Mouse (Mus musculus) kidney, postnatal 0 days (tissue): ENCODE results near the gene Rai1. TPM values are rescaled to one million over a fixed set of nuclear protein-coding genes. Genes with fewer than 3 reads are reported as not detected.

Experiments
- ATAC-seq: fragments of 200-750 bp; cut with Nextera tagmentation; replicated peaks from 2 replicates; pipeline ENCODE4 v1.8.0; 2017; ENCODE audit warnings: low read depth, moderate number of reproducible peaks, moderate TSS enrichment, moderate library complexity; ENCODE audit not compliant: low FRiP score
- DNase-seq: peaks from one replicate; pipeline ENCODE4 v3.0.0-alpha.2; 2016; ENCODE audit warnings: low spot score
- H3K27ac ChIP-seq: fragments of 300-500 bp; sonication (generic); 2 replicates; pipeline ENCODE4 v1.5.1; 2014; ENCODE audit warnings: mild to moderate bottlenecking
- H3K27me3 ChIP-seq: fragments of 300-500 bp; sonication (generic); 2 replicates; pipeline ENCODE4 v1.6.1; 2014; ENCODE audit warnings: low read length, mixed read lengths; ENCODE audit not compliant: insufficient read depth
- H3K36me3 ChIP-seq: fragments of 300-500 bp; sonication (generic); 2 replicates; pipeline ENCODE4 v1.6.1; 2014; ENCODE audit warnings: low read length, mixed read lengths; ENCODE audit not compliant: insufficient read depth
- H3K4me1 ChIP-seq: fragments of 300-500 bp; sonication (generic); replicated peaks from 2 replicates; pipeline ENCODE4 v1.6.1; 2014; ENCODE audit warnings: antibody characterized with exemption, low read length, mixed read lengths; ENCODE audit not compliant: insufficient read depth
- H3K4me2 ChIP-seq: fragments of 300-500 bp; sonication (generic); 2 replicates; pipeline ENCODE4 v1.6.1; 2014; ENCODE audit warnings: mild to moderate bottlenecking, low read length, moderate library complexity, mixed read lengths
- H3K4me3 ChIP-seq: fragments of 300-500 bp; sonication (generic); replicated peaks from 2 replicates; pipeline ENCODE4 v1.5.1; 2014; ENCODE audit warnings: low read depth, low read length
- H3K9ac ChIP-seq: fragments of 300-500 bp; sonication (generic); 2 replicates; pipeline ENCODE4 v1.6.1; 2014; ENCODE audit warnings: low read depth, low read length
- H3K9me3 ChIP-seq: fragments of 300-500 bp; sonication (generic); replicated peaks from 2 replicates; pipeline ENCODE4 v1.6.1; 2016; ENCODE audit warnings: low read length, inconsistent platforms, mixed read lengths
- CTCF ChIP-seq: IDR thresholded peaks from 2 replicates; pipeline ENCODE4 v1.5.1; 2016; ENCODE audit warnings: antibody characterized with exemption, low read depth, mild to moderate bottlenecking, moderate library complexity
- WGBS: fragments of 180-500 bp; shearing (Covaris S2); extraction: QIAGEN DNeasy Blood & Tissue Kit; methylation state at CpG from one replicate; pipeline ENCODE4 v1.1.7; 2014; 5-methylcytosine and 5-hydroxymethylcytosine counted together
- polyA plus RNA-seq: library from polyadenylated mRNA; unstranded; fragments of >200 nt; fragmentation: Nextera tagmentation; extraction: Ambion mirVana; gene quantifications from 2 replicates; pipeline ENCODE4 v1.2.1, GENCODE M21; 2015

Rai1 gene
- polyA plus RNA-seq, 1 experiment from 2014 or later = 15.2 TPM

- Histone ChIP-seq H3K9ac (no peak overlapping the region), H3K4me1 (no peaks in the 10 kb centered on the region), H3K36me3 (no peaks in the 10 kb centered on the region), H3K4me2 (no peak overlapping the region), H3K9me3 (no peaks in the 10 kb centered on the region), H3K4me3 (no peak overlapping the region), H3K27ac (no peak overlapping the region), H3K27me3 (no peaks in the 10 kb centered on the region)
- DNase-seq (no peak), ATAC-seq (no peak)
- TF ChIP-seq CTCF = no peak
- 47% methylated on average over 1 of the region's 1 CpGs for WGBS
These were observed 39.5 kb upstream of the Rai1 start for GRCm38 (mm10) chr11:60065267-60065666.

GRCm38 (mm10) chr11:60067646-60068045, 37.2 kb upstream of the Rai1 start:
- H3K9ac ChIP-seq = no peak overlapping the region
- H3K4me2 ChIP-seq = no peak overlapping the region
- no peaks in the 10 kb centered on the region for H3K4me1 ChIP-seq
- H3K36me3 ChIP-seq = no peaks in the 10 kb centered on the region
- H3K27ac ChIP-seq = no peak overlapping the region
- no peak overlapping the region for H3K4me3 ChIP-seq
- ATAC-seq (no peak), DNase-seq (no peak)
- H3K27me3 ChIP-seq = no peaks in the 10 kb centered on the region
- H3K9me3 ChIP-seq = no peaks in the 10 kb centered on the region
- 91% methylated on average over 4 of the region's 4 CpGs for WGBS
- TF ChIP-seq CTCF = no peak

DNA sequence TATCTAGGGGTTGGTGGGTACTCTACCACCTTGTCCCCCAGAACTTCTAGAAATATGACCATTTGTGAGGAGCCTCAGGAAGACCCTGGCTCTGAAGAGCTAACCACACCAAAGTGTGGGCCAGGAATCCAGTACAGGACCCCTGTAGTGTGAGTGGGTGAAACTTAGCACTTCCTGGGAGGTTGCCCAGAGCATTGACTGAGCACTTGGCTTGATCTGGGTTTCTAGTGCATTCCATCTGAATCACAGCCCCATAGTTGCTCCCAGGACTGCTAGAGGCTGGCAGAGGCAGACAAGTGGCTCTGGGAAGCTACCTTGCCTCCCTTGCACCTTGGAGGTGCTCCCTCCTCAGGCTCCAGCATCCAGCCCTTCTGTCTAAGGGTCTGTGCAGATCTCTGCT, 36.2 kb upstream of the Rai1 start:
- H3K27me3 ChIP-seq = no peaks in the 10 kb centered on the region
- ATAC-seq = no peak
- no peak for DNase-seq
- no peaks in the 10 kb centered on the region for H3K9me3 ChIP-seq
- no peak overlapping the region for H3K9ac ChIP-seq
- no peak overlapping the region for H3K4me2 ChIP-seq
- no peak for TF ChIP-seq CTCF
- no peaks in the 10 kb centered on the region for H3K4me1 ChIP-seq
- no peak overlapping the region for H3K27ac ChIP-seq
- no peaks in the 10 kb centered on the region for H3K36me3 ChIP-seq
- no peak overlapping the region for H3K4me3 ChIP-seq

DNA sequence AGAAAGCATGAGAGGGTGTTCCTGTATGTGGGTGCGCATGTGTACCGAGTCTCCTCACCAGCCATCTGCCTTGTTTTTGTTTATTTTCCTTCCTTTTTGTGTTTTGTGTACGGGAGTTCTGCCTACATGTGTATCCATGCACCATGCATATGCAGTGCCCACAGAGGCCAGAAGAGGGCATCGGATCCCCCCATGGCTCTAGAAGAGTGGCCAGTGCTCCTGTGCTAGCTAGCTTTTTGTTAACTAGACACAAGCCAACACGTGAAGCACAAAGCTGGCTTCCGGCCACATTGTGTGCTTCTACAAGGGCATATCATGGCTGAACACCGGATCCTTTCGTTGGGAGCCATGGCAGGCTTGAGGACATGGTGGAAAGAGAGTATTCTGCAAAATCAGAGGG, 34.2 kb upstream of the Rai1 start:
- DNase-seq (peak; percentile 64), ATAC-seq (no peak)
- no peaks in the 10 kb centered on the region for H3K9me3 ChIP-seq
- no peak overlapping the region for H3K4me2 ChIP-seq
- H3K4me3 ChIP-seq = no peak overlapping the region
- H3K9ac ChIP-seq = no peak overlapping the region
- no peaks in the 10 kb centered on the region for H3K36me3 ChIP-seq
- H3K27ac ChIP-seq = no peak overlapping the region
- H3K27me3 ChIP-seq = no peaks in the 10 kb centered on the region
- H3K4me1 ChIP-seq = no peaks in the 10 kb centered on the region
- TF ChIP-seq CTCF = peak; percentile 84
- WGBS = 36% methylated on average over 8 of the region's 8 CpGs

GRCm38 (mm10) chr11:60071221-60071620, 33.6 kb upstream of the Rai1 start:
- no peaks in the 10 kb centered on the region for H3K9me3 ChIP-seq
- DNase-seq (no peak), ATAC-seq (no peak)
- H3K4me2 ChIP-seq = no peak overlapping the region
- H3K4me1 ChIP-seq = no peaks in the 10 kb centered on the region
- no peaks in the 10 kb centered on the region for H3K36me3 ChIP-seq
- no peak overlapping the region for H3K4me3 ChIP-seq
- 81% methylated on average over 6 of the region's 6 CpGs for WGBS
- no peak for TF ChIP-seq CTCF
- no peaks in the 10 kb centered on the region for H3K27me3 ChIP-seq
- no peak overlapping the region for H3K9ac ChIP-seq
- H3K27ac ChIP-seq = no peak overlapping the region

GRCm38 (mm10) chr11:60073121-60073520, 31.7 kb upstream of the Rai1 start:
- Histone ChIP-seq H3K9ac (no peak overlapping the region), H3K27me3 (no peaks in the 10 kb centered on the region), H3K27ac (no peak overlapping the region), H3K4me3 (no peak overlapping the region), H3K4me2 (no peak overlapping the region), H3K9me3 (no peaks in the 10 kb centered on the region), H3K36me3 (no peaks in the 10 kb centered on the region), H3K4me1 (no peaks in the 10 kb centered on the region)
- DNase-seq = no peak
- ATAC-seq = no peak
- no peak for TF ChIP-seq CTCF

DNA sequence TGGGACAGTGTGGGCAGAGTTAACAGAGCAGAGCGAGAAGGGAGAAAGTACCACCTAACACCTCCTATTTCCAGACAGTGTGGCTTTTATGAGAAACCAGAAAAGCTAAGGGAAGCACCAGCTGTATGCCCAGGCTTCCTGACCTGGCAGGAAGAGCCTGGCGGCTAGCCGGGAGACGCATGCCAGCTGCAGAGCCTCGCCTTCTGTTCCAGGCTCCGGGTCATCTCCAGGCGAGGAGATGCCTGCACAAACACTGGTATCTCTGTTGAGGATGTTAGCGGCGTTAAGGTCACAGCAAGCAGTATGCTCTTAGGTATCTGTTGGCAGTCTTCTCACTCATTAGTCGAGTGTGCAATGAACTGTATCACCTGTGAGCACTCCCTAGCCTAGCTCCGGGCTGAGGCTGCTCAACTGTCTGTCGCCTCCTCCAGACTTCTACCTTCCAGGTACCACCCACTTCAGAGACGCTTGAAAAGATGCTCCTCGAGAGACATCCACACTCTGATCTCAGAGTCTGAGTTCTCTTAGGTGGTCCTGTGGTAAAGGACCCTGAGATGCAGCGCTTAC, 30.8 kb upstream of the Rai1 start:
- H3K4me2 ChIP-seq = no peak overlapping the region
- 31% methylated on average over 15 of the region's 15 CpGs for WGBS
- H3K27ac ChIP-seq = no peak overlapping the region
- H3K4me1 ChIP-seq = no peaks in the 10 kb centered on the region
- DNase-seq = peak; percentile 55
- H3K9ac ChIP-seq = no peak overlapping the region
- H3K27me3 ChIP-seq = no peaks in the 10 kb centered on the region
- peak; percentile 55 for ATAC-seq
- no peak overlapping the region for H3K4me3 ChIP-seq
- no peak for TF ChIP-seq CTCF
- H3K9me3 ChIP-seq = no peaks in the 10 kb centered on the region
- H3K36me3 ChIP-seq = no peaks in the 10 kb centered on the region
